ENCODE assay signal across 35 mouse cellular contexts in the genomic region with DNA sequence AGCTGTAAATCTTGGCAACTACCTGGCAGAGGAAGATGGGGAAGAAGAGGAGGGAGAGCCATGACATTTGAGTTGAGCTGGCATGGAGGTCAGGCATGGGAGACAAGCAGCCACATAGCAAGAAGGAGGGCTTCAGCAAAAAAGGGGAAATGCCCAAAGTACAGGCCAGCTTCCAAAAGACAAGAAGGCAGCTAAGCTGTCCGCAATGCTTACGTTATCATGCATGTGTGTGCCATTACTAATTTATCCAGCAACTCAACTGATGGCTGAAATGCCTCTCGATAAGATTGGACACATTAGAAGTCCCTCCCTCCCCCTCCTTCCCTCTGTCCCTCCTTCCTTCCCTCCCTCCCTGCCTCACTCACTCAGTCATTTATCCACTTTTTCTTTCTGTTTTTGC.
"Had no signal": no experiment of that assay in that cellular context is flagged by ENCODE, and none has a peak within 500 bp of the region (broad histone marks: within the 10 kb centered on the region; RNA-seq: fewer than 3 reads in every experiment).

No protein-coding gene starts in this region.

- H3K4me2 ChIP-seq: heart, embryonic 11.5 days; heart, embryonic 12.5 days; heart, embryonic 13.5 days; heart, embryonic 15.5 days; hindbrain, embryonic 12.5 days; hindbrain, embryonic 13.5 days; hindbrain, embryonic 14.5 days; hindbrain, embryonic 15.5 days; intestine, embryonic 15.5 days; kidney, embryonic 15.5 days had no signal

- H3K9me3 ChIP-seq: heart, embryonic 12.5 days; heart, embryonic 13.5 days; heart, embryonic 15.5 days; hindbrain, embryonic 10.5 days; hindbrain, embryonic 12.5 days; hindbrain, embryonic 13.5 days; hindbrain, embryonic 15.5 days; intestine, embryonic 15.5 days; kidney, embryonic 15.5 days had no signal

- H3K9ac ChIP-seq: heart, embryonic 12.5 days; heart, embryonic 13.5 days; heart, embryonic 15.5 days; hindbrain, embryonic 12.5 days; hindbrain, embryonic 13.5 days; hindbrain, embryonic 14.5 days; hindbrain, embryonic 15.5 days; intestine, embryonic 15.5 days; kidney, embryonic 15.5 days had no signal

- H3K27ac ChIP-seq: heart, embryonic 13.5 days; heart, embryonic 15.5 days; hindbrain, embryonic 10.5 days; hindbrain, embryonic 12.5 days; hindbrain, embryonic 14.5 days; hindbrain, embryonic 15.5 days; hindbrain, postnatal 0 days; intestine, embryonic 15.5 days; kidney, embryonic 15.5 days; kidney, postnatal 0 days; layer of hippocampus, adult 2 months; left cerebral cortex, adult 2 months had no signal

- H3K36me3 ChIP-seq: heart, embryonic 12.5 days; heart, embryonic 13.5 days; heart, embryonic 15.5 days; hindbrain, embryonic 10.5 days; hindbrain, embryonic 12.5 days; hindbrain, embryonic 13.5 days; hindbrain, embryonic 15.5 days; intestine, embryonic 15.5 days; kidney, embryonic 15.5 days had no signal

- H3K4me3 ChIP-seq: heart, embryonic 12.5 days; heart, embryonic 13.5 days; heart, embryonic 15.5 days; hindbrain, embryonic 10.5 days; hindbrain, embryonic 12.5 days; hindbrain, embryonic 13.5 days; hindbrain, embryonic 15.5 days; intestine, embryonic 15.5 days; kidney, embryonic 15.5 days; layer of hippocampus, adult 2 months; left cerebral cortex, adult 2 months had no signal

- H3K4me1 ChIP-seq: heart, embryonic 12.5 days; heart, embryonic 13.5 days; heart, embryonic 15.5 days had no signal

- H3K27me3 ChIP-seq: intestine, embryonic 15.5 days had no signal

- ATAC-seq: hindbrain, embryonic 16.5 days; hindbrain, postnatal 0 days; inflammation-experienced regulatory T-cells, adult 6 months; intestine, embryonic 15.5 days; intestine, embryonic 16.5 days; intestine, postnatal 0 days had no signal

- DNase-seq: heart, postnatal 10 days; heart, postnatal 14 days; heart, postnatal 36 days; heart, postnatal 4 days; kidney, adult 11 months; kidney, adult 18-20 months; kidney, adult 2 months; kidney, adult 8-10 months; kidney, adult 9 months; kidney, postnatal 10 days; kidney, postnatal 14 days; kidney, postnatal 25 days; kidney, postnatal 36 days; kidney, postnatal 4 days; layer of hippocampus, adult 9-11 months; layer of hippocampus, postnatal 36 days had no signal
